Mouse (Mus musculus) stomach, embryonic 15.5 days (tissue): ENCODE measurements around the gene Sgta. TPM values are rescaled to one million over a fixed set of nuclear protein-coding genes. Genes with fewer than 3 reads are reported as not detected.
"Not testable (repeated sequence)": the region's sequence is repeated elsewhere in the genome, so short reads cannot be mapped to it uniquely, and the experiment has no call there.

ENCODE experiments used
- ATAC-seq: fragments of 200-750 bp; cut with Nextera tagmentation; 2 replicates; pipeline ENCODE4 v1.8.0; 2017; ENCODE audit warnings: low read depth, moderate number of reproducible peaks, moderate TSS enrichment; ENCODE audit not compliant: insufficient read depth, low FRiP score
- H3K27ac ChIP-seq: fragments of 300-500 bp; sonication (generic); 2 replicates; pipeline ENCODE4 v1.5.1; 2015; ENCODE audit warnings: mild to moderate bottlenecking, inconsistent platforms
- H3K27me3 ChIP-seq: fragments of 300-500 bp; sonication (generic); replicated peaks from 2 replicates; pipeline ENCODE4 v1.6.1; 2015; ENCODE audit warnings: inconsistent platforms
- H3K36me3 ChIP-seq: fragments of 300-500 bp; sonication (generic); 2 replicates; pipeline ENCODE4 v1.6.1; 2015; ENCODE audit warnings: inconsistent platforms
- H3K4me1 ChIP-seq: fragments of 300-500 bp; sonication (generic); 2 replicates; pipeline ENCODE4 v1.6.1; 2015; ENCODE audit warnings: inconsistent platforms
- H3K4me2 ChIP-seq: fragments of 300-500 bp; sonication (generic); 2 replicates; pipeline ENCODE4 v1.6.1; 2015; ENCODE audit warnings: mild to moderate bottlenecking, inconsistent platforms
- H3K4me3 ChIP-seq: fragments of 300-500 bp; sonication (generic); replicated peaks from 2 replicates; pipeline ENCODE4 v1.5.1; 2015; ENCODE audit warnings: inconsistent platforms
- H3K9ac ChIP-seq: fragments of 300-500 bp; sonication (generic); 2 replicates; pipeline ENCODE4 v1.6.1; 2015; ENCODE audit warnings: inconsistent platforms
- H3K9me3 ChIP-seq: fragments of 300-500 bp; sonication (generic); 2 replicates; pipeline ENCODE4 v1.6.1; 2016; ENCODE audit warnings: inconsistent platforms
- WGBS: fragments of 180-500 bp; shearing (Covaris S2); methylation state at CpG from one replicate; pipeline ENCODE4 v1.1.7; 2015; 5-methylcytosine and 5-hydroxymethylcytosine counted together
- polyA plus RNA-seq: library from polyadenylated mRNA; unstranded; fragments of >200 nt; fragmentation: Nextera tagmentation; extraction: Ambion mirVana; gene quantifications from 2 replicates; pipeline ENCODE4 v1.2.1, GENCODE M21; 2015

Gene Sgta
- polyA plus RNA-seq, 1 experiment from 2014 or later = 159 TPM

DNA sequence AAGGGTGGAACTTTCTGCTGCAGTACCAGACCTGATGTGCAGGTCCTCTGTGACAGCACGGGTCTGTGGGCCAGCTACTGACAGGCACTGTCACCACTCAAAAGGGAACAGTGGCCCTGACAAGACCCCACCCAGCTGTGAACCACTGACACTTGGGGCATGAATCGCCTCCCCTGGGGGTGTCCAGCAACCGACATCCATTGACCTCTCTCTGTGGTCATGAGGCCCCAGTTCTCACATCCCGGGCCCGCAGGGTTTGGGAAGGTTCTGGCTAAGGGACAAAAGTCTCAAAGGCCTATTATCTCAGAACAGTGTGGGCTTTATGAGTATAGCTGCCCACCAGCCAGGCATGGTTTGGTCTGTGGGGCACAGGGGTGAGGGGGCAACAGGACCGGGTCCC is 4.8 kb downstream of the Sgta start:
- WGBS = 84% methylated on average over 6 of the region's 6 CpGs
- Histone ChIP-seq H3K9ac (no peak overlapping the region), H3K4me2 (no peak overlapping the region), H3K36me3 (peaks cover 18% of the 10 kb centered on the region), H3K27me3 (no peaks in the 10 kb centered on the region), H3K27ac (no peak overlapping the region), H3K9me3 (no peaks in the 10 kb centered on the region), H3K4me3 (no peak overlapping the region), H3K4me1 (peaks cover 20% of the 10 kb centered on the region)
- ATAC-seq = no peak

DNA sequence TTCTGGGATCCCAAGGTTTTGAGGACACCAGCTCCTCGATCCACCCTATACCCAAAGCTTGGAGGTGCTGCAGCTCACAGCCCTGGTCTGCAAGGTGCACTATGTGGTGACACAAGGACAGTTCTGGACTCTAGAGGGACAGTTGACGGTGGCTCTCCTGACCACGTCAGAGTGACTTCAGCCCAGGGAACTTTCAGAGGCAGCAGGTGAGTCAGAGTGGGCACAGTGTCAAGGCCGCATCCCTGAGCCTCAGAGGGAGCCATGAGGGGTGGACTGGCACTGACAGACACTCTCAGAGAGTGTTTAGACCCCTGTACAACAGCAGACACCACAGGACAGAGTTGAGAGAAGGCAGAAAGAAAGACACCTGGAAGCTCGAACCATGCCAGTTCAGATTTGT is 7.4 kb downstream of the Sgta start:
- Histone ChIP-seq H3K9me3 (no peaks in the 10 kb centered on the region), H3K36me3 (peaks cover 44% of the 10 kb centered on the region), H3K27me3 (no peaks in the 10 kb centered on the region), H3K4me2 (no peak overlapping the region), H3K9ac (no peak overlapping the region), H3K4me3 (no peak overlapping the region), H3K27ac (no peak overlapping the region), H3K4me1 (peaks cover 6% of the 10 kb centered on the region)
- ATAC-seq = no peak
- WGBS = 90% methylated on average over 5 of the region's 5 CpGs

DNA sequence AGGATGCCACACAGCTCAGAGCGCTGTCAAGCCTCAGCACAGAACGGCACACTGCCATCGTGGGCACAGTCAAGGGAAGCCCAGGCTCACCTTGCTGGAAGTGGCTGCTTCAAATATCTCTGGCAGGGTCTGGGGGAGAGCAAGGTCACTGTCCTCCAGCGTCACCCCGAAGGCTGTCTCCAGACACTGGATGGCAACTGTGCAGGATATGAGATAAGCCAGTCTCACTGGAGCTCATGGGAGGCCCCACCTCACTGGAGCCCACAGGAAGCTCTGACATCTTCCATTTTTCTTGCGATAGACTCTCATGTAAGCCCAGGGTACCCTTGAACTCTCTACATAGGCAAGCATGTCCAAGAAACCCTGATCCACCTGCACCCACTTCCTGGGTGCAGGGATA is 8.8 kb downstream of the Sgta start:
- H3K4me3 ChIP-seq = no peak overlapping the region
- no peak overlapping the region for H3K4me2 ChIP-seq
- WGBS = 89% methylated on average over 6 of the region's 6 CpGs
- H3K27ac ChIP-seq = no peak overlapping the region
- H3K9ac ChIP-seq = no peak overlapping the region
- no peak for ATAC-seq
- no peaks in the 10 kb centered on the region for H3K9me3 ChIP-seq
- peaks cover 59% of the 10 kb centered on the region for H3K36me3 ChIP-seq
- no peaks in the 10 kb centered on the region for H3K27me3 ChIP-seq
- 0 out of 2 replicates have a peak, but pooled peaks cover 2% of the 10 kb centered on the region for H3K4me1 ChIP-seq

DNA sequence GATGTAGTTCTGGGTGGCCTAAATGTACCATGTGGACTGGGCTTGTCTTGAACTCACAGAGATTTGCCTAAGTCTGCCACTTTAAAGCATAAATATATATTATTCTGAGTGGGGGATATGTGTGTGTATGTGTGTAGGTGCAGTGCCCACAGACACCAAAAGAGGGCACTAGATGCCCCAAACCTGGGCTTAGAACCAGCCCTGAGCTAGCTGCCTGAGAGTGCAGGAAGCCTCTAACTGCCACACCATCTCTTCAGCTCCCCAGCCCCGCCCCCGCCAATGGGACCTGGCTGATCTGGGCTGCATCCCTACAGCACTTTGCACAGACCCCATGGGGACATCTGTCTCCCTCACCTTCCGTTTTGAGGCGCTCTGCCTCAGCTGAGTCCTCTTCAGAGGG is 9.3 kb downstream of the Sgta start:
- Histone ChIP-seq H3K9me3 (no peaks in the 10 kb centered on the region), H3K27ac (no peak overlapping the region), H3K27me3 (no peaks in the 10 kb centered on the region), H3K4me3 (no peak overlapping the region), H3K4me1 (0 out of 2 replicates have a peak, but pooled peaks cover 2% of the 10 kb centered on the region), H3K36me3 (peaks cover 64% of the 10 kb centered on the region), H3K4me2 (no peak overlapping the region), H3K9ac (no peak overlapping the region)
- ATAC-seq = no peak
- 79% methylated on average over 4 of the region's 4 CpGs for WGBS

DNA sequence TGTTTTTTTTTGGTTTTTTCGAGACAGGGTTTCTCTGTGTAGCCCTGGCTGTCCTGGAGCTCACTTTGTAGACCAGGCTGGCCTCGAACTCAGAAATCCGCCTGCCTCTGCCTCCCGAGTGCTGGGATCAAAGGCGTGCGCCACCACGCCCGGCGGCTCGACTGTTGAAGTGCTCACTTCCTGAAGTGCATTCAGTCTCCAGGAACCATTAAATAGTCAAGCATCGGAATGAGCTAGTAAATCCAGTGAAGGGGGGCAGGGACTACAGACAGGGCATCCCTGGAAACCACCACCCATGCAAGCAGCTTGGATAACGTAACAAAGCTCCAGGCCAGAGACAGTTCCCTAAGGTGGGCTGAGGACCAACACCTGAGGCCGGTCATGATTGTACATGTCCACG is 14.7 kb downstream of the Sgta start:
- not testable (repeated sequence) for H3K4me3 ChIP-seq, H3K9me3 ChIP-seq, H3K4me1 ChIP-seq, H3K27me3 ChIP-seq, H3K9ac ChIP-seq, ATAC-seq, H3K27ac ChIP-seq, H3K4me2 ChIP-seq
- WGBS = 90% methylated on average over 14 of the region's 14 CpGs
- H3K36me3 ChIP-seq = peaks cover 65% of the 10 kb centered on the region

DNA sequence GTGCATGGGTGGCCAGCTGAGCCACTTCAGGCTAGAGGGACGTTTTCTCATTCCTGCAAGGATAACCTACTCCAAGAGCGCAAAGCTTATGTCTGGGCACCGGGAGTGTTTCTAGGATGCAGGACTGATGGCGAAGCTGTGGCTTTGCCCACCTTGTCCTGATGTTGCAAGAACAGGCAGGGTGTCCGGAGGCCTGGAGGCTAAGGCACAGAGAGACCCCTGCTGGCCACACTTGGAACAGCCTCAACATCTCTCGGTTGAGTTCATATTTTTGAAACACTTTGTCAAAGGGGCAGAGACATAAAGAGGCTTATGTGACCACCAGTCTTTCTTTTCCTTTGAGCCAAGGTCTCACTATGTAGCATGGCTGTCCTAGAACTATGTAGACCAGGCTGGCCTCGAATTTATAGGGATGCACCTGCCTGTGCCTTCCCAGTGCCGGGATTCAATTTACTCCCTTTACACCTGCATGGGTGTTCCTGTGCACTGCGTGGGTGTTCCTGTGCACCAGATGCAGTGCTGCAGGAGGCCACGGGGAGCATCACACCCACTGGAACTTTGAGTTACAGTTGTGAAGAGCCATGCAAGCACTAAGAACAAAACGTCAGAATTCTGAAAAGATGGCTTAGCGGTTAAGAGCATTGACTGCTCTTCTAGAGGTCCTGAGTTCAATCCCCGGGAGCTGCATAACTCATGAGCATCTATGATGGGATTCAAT is 18.4 kb downstream of the Sgta start:
- no peak for ATAC-seq
- Histone ChIP-seq H3K27me3 (no peaks in the 10 kb centered on the region), H3K27ac (no peak overlapping the region), H3K4me3 (no peak overlapping the region), H3K4me2 (no peak overlapping the region), H3K4me1 (no peaks in the 10 kb centered on the region), H3K9ac (no peak overlapping the region), H3K9me3 (no peaks in the 10 kb centered on the region), H3K36me3 (peaks cover 28% of the 10 kb centered on the region)
- WGBS = 32% methylated on average over 13 of the region's 13 CpGs

DNA sequence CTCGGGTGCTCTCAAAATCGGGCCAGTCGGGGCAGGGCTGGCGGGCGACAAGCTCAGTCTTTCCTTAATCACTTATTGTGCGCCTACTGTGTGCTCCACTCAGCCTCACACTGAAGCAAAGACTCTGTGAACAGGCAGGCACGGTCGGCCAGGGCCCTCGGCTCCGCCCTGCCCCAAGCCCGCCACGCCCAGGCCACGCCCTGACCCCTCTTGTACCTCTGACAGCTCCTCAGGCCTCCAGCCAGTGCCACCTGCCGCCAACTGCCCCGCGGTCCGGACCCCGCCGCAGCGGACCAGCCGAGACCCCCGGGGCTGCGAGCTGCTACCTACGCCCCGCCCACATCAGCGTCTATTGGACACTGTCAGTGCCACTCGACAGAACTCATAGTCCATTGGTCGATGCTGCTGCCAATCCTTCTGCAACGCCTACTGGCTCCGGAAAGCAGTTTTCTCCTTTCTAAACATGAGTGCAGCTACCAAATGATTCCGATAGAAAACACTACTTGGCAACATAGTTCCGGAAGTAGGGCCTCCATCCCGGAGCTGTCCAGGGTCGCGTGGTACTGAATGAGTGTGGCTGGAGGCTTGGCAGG is 22.9 kb downstream of the Sgta start, which contains the start of gene Slc39a3:
Slc39a3 (minus strand) TSS at position 439 of the 593 bp plus-strand sequence.
- peak; percentile 98 for ATAC-seq
- peak within 1 kb of the TSS; percentile 67 for H3K27ac ChIP-seq

DNA sequence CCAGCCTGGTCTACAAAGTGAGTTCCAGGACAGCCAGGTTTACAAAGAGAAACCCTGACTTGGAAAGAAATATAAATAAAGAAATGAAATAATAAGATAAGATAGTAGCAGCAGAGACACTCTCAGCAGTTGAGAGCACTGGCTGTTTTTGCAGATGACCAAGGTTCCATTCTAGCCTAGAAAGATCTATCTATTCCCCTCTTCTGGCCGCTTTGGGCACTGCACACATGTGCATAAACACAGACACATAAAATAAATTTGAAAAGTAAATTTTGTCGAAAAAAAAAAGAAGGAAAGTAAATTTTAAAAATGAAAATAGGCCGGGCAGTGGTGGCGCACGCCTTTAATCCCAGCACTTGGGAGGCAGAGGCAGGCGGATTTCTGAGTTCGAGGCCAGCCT is 23.7 kb downstream of the Sgta start:
- no peak overlapping the region for H3K4me2 ChIP-seq
- no peaks in the 10 kb centered on the region for H3K9me3 ChIP-seq
- 74% methylated on average over 7 of the region's 7 CpGs for WGBS

More for the DNA sequence above, 22.9 kb downstream of the Sgta start, which contains the start of gene Slc39a3:
- Histone ChIP-seq H3K4me2 (peak within 1 kb of the TSS; percentile 88), H3K4me1 (no peaks in the 10 kb centered on the region), H3K9ac (peak within 1 kb of the TSS; percentile 81), H3K4me3 (peak within 1 kb of the TSS; percentile 96), H3K27me3 (no peaks in the 10 kb centered on the region), H3K9me3 (no peaks in the 10 kb centered on the region), H3K36me3 (no peaks in the 10 kb centered on the region)
- under 1% methylated on average over 35 of the region's 35 CpGs for WGBS

DNA sequence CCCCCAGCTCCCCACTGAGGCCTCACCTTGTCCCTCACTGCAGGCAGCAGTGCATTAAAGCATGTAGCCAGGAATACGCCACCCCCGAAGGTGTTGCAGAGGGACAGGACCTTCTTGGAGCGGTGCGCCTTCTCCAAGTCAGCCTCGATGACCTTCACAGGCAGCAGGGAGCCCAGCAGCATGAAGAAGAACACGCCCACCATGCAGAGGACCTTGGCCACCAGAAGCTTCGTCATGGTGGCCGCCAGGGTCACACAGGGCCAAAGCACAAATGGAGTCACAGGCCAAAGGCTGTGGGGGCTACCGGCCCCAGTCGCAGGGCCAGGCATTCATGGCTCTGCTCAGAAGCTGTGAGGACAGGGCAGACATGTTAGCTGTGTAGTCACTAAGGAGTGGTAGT is 26.4 kb downstream of the Sgta start:
- WGBS = 87% methylated on average over 10 of the region's 10 CpGs
- Histone ChIP-seq H3K4me1 (no peaks in the 10 kb centered on the region), H3K4me2 (no peak overlapping the region)

More for the DNA sequence above, 23.7 kb downstream of the Sgta start:
- Histone ChIP-seq H3K4me1 (no peaks in the 10 kb centered on the region), H3K27ac (no peak overlapping the region), H3K4me3 (no peak overlapping the region), H3K27me3 (no peaks in the 10 kb centered on the region), H3K36me3 (no peaks in the 10 kb centered on the region; the same call in 1 of the 2 replicates), H3K9ac (no peak overlapping the region)
- ATAC-seq = no peak

DNA sequence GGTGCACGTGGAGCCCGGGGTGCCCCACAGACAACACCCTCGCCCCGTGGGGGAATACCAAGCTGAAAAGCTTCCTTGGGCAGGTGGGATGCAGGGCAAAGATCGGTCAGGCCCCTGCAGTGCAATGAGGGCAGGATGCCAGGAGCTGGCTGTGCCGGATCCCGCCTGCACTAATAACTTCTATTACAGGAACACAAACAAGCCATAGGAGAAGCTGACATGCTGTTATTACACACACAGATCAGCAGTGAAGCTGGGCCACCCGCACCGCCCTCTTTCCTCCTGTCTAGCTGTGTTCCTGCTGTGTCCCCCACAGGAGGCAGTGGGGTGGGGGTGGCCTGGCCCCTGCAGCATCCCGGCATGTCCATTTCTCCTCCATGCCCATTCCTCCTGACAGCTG is 30.9 kb downstream of the Sgta start:
- Histone ChIP-seq H3K9me3 (no peaks in the 10 kb centered on the region), H3K4me2 (no peak overlapping the region), H3K9ac (no peak overlapping the region), H3K4me3 (no peak overlapping the region), H3K36me3 (no peaks in the 10 kb centered on the region; the same call in 1 of the 2 replicates), H3K27me3 (peaks cover 19% of the 10 kb centered on the region), H3K4me1 (0 out of 2 replicates have a peak, but pooled peaks cover 5% of the 10 kb centered on the region), H3K27ac (no peak overlapping the region)
- ATAC-seq = no peak
- 72% methylated on average over 10 of the region's 10 CpGs for WGBS

More for the DNA sequence above, 26.4 kb downstream of the Sgta start:
- Histone ChIP-seq H3K4me3 (no peak overlapping the region), H3K9me3 (no peaks in the 10 kb centered on the region), H3K27me3 (no peaks in the 10 kb centered on the region), H3K9ac (no peak overlapping the region), H3K27ac (no peak overlapping the region), H3K36me3 (no peaks in the 10 kb centered on the region; the same call in 1 of the 2 replicates)
- no peak for ATAC-seq

DNA sequence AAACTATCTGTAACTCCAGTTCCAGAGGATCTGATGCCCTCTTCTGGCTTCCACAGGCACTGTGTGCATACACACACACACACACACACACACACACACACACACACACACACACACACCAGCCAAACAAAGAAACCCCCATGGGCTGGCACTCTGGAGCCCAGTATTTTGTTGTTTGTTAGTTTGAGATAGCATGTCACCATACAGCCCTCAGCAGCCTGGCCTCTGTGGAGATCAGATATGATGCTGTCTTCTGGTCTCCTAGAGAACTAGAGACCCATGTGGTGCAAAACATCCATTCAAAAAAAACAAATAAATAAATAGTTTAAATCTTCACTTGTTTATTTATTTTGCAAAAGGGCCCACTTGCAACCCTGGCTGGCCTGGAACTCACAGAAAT is 31.8 kb downstream of the Sgta start:
- Histone ChIP-seq H3K4me2 (no peak overlapping the region), H3K4me3 (no peak overlapping the region), H3K9ac (no peak overlapping the region), H3K9me3 (no peaks in the 10 kb centered on the region), H3K27me3 (peaks cover 27% of the 10 kb centered on the region), H3K36me3 (no peaks in the 10 kb centered on the region; the same call in 1 of the 2 replicates), H3K27ac (no peak overlapping the region), H3K4me1 (0 out of 2 replicates have a peak, but pooled peaks cover 5% of the 10 kb centered on the region)
- no peak for ATAC-seq

DNA sequence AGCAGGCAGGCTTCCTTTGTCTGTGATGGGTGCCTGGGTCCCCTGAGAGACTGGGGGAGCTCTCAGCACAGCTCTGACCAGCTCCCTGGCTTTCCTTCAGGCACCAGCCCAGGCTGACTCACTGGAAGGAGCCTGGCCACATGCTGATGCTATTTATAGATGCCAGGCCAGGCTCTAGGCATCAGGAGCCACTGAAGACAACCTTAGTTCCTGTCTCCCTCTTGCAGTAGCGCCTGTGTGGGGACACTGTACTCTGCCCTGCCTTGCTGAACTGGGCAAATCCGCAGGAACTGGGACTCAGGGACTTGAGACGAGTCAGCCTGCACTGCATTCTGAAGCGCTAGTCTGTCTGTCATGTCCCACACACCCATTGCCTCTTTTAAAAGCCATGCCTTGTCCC is 32.6 kb downstream of the Sgta start:
- H3K4me2 ChIP-seq = no peak overlapping the region
- peaks cover 33% of the 10 kb centered on the region for H3K27me3 ChIP-seq
- H3K27ac ChIP-seq = no peak overlapping the region
- no peaks in the 10 kb centered on the region for H3K9me3 ChIP-seq
- H3K9ac ChIP-seq = no peak overlapping the region
- 0 out of 2 replicates have a peak, but pooled peaks cover 5% of the 10 kb centered on the region for H3K4me1 ChIP-seq
- no peak for ATAC-seq
- WGBS = 66% methylated on average over 4 of the region's 4 CpGs
- no peak overlapping the region for H3K4me3 ChIP-seq
- H3K36me3 ChIP-seq = no peaks in the 10 kb centered on the region; the same call in 1 of the 2 replicates
